Mouse (Mus musculus): ENCODE measurements around the gene Tnfaip8l1. TPM values are rescaled to one million over a fixed set of nuclear protein-coding genes. Genes with fewer than 3 reads are reported as not detected.

Tnfaip8l1 gene
- 0.36 and 1.4 TPM in 2 replicates for polyA plus RNA-seq (2012; ENCODE audit: insufficient read depth, insufficient read length, missing spikeins)

DNA sequence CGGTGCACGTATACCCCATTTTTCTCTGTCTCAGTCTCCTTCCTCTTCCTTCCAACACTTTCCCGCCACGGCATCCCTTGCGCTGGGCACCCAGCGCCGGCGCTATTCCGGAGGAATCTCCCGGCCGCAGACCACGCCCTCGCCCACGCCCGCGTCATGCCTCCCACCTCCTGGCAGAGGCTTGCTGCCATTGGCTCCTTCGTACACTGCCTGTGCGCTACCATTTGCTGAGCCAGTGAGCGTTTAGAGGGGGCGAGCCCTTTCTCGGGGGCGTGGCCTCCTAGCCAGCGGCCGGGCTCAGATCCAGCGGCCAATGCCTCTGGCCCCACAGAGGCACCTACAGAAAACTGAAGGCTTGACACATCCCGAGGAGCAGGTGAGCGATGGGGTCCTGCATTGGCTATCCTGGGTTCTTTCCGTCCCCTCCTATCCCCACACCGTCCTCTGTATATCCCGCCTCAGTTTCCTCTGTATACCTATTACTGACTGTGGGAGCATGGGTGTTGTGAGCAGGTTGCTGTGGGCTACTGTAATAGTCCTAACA, at the start of gene Tnfaip8l1:
TSS of gene Tnfaip8l1 (plus strand) at position 247 of the 544 bp plus-strand sequence.
- H3K4me1 ChIP-seq (ENCODE audit: control insufficient read depth, insufficient read depth, insufficient read length, low read length) = peaks cover 5% of the 10 kb centered on the region; the same call in 1 of the 2 replicates
- H3K4me3 ChIP-seq (ENCODE audit: insufficient read depth, low read depth, low read length) = peak within 1 kb of the TSS; percentile 59
- H3K27ac ChIP-seq (replicated peaks; ENCODE audit: low read depth, low read length) = peak within 1 kb of the TSS; percentile 86

GRCm38 (mm10) chr17:56112743-56113142, 49.5 kb upstream of the Tnfaip8l1 start:
- H3K27ac ChIP-seq (replicated peaks; ENCODE audit: low read depth, low read length) = peak overlapping the region; percentile 36
- H3K4me1 ChIP-seq (ENCODE audit: control insufficient read depth, insufficient read depth, insufficient read length, low read length) = no peaks in the 10 kb centered on the region
- H3K4me3 ChIP-seq (ENCODE audit: insufficient read depth, low read depth, low read length) = peak overlapping the region; percentile 4; the same call in 1 of the 2 replicates

DNA sequence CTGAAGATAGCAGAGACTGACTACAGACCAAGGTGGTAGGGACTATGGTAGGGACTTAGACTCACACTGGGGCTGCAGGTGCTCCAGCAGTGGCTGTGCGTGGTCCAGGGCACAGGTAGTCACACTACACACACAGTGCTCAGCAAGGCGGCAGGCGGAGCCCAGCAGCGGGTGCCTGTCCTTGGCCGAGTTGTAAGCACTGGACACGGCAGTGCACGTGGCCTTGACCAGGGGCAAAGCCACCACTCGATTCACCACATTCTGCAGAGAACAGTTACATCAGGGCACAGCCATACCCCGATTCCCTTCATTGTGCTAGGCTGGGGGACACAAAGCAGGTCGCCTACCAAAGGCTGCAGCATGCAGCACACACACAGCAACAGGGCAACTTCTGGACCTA, 46.1 kb upstream of the Tnfaip8l1 start:
- peak overlapping the region; percentile 78 for H3K4me3 ChIP-seq (ENCODE audit: insufficient read depth, low read depth, low read length)
- 0 out of 2 replicates have a peak, but pooled peaks cover 4% of the 10 kb centered on the region for H3K4me1 ChIP-seq (ENCODE audit: control insufficient read depth, insufficient read depth, insufficient read length, low read length)
- peak overlapping the region; percentile 96 for H3K27ac ChIP-seq (replicated peaks; ENCODE audit: low read depth, low read length)

GRCm38 (mm10) chr17:56117251-56117710, 45.0 kb upstream of the Tnfaip8l1 start, which contains the start of gene Plin5:
Gene Plin5 (minus strand): TSS chr17:56117596.
- Histone ChIP-seq H3K4me3 (ENCODE audit: insufficient read depth, low read depth, low read length) (peak within 1 kb of the TSS; percentile 78), H3K4me1 (ENCODE audit: control insufficient read depth, insufficient read depth, insufficient read length, low read length) (peaks cover 4% of the 10 kb centered on the region; the same call in 1 of the 2 replicates), H3K27ac (replicated peaks; ENCODE audit: low read depth, low read length) (peak within 1 kb of the TSS; percentile 96)

- peak overlapping the region; percentile 64 for H3K4me3 ChIP-seq (ENCODE audit: insufficient read depth, low read depth, low read length)
- H3K27ac ChIP-seq (replicated peaks; ENCODE audit: low read depth, low read length) = peak overlapping the region; percentile 32
- peaks cover 7% of the 10 kb centered on the region; the same call in 1 of the 2 replicates for H3K4me1 ChIP-seq (ENCODE audit: control insufficient read depth, insufficient read depth, insufficient read length, low read length)
Measured at GRCm38 (mm10) chr17:56119431-56119830, 42.8 kb upstream of the Tnfaip8l1 start.

GRCm38 (mm10) chr17:56119981-56120880, 42.0 kb upstream of the Tnfaip8l1 start:
- Histone ChIP-seq H3K4me3 (ENCODE audit: insufficient read depth, low read depth, low read length) (peak overlapping the region; percentile 64), H3K4me1 (ENCODE audit: control insufficient read depth, insufficient read depth, insufficient read length, low read length) (peaks cover 7% of the 10 kb centered on the region; the same call in 1 of the 2 replicates), H3K27ac (replicated peaks; ENCODE audit: low read depth, low read length) (peak overlapping the region; percentile 78)

GRCm38 (mm10) chr17:56121826-56122225, 40.5 kb upstream of the Tnfaip8l1 start, which contains the start of gene Lrg1:
Gene Lrg1 (minus strand): TSS chr17:56122001.
- peak within 1 kb of the TSS; percentile 78 for H3K27ac ChIP-seq (replicated peaks; ENCODE audit: low read depth, low read length)
- peaks cover 7% of the 10 kb centered on the region; the same call in 1 of the 2 replicates for H3K4me1 ChIP-seq (ENCODE audit: control insufficient read depth, insufficient read depth, insufficient read length, low read length)
- H3K4me3 ChIP-seq (ENCODE audit: insufficient read depth, low read depth, low read length) = peak within 1 kb of the TSS; percentile 64

GRCm38 (mm10) chr17:56123161-56123560, 39.1 kb upstream of the Tnfaip8l1 start:
- Histone ChIP-seq H3K4me3 (ENCODE audit: insufficient read depth, low read depth, low read length) (peak overlapping the region; percentile 64), H3K27ac (replicated peaks; ENCODE audit: low read depth, low read length) (no peak overlapping the region), H3K4me1 (ENCODE audit: control insufficient read depth, insufficient read depth, insufficient read length, low read length) (peaks cover 7% of the 10 kb centered on the region; the same call in 1 of the 2 replicates)

- Histone ChIP-seq H3K27ac (replicated peaks; ENCODE audit: low read depth, low read length) (peak overlapping the region; percentile 69), H3K4me1 (ENCODE audit: control insufficient read depth, insufficient read depth, insufficient read length, low read length) (peaks cover 7% of the 10 kb centered on the region; the same call in 1 of the 2 replicates), H3K4me3 (ENCODE audit: insufficient read depth, low read depth, low read length) (peak overlapping the region; percentile 64)
Measured at GRCm38 (mm10) chr17:56123681-56124340, 38.5 kb upstream of the Tnfaip8l1 start.

GRCm38 (mm10) chr17:56124377-56125275, 37.7 kb upstream of the Tnfaip8l1 start:
- Histone ChIP-seq H3K27ac (replicated peaks; ENCODE audit: low read depth, low read length) (peak overlapping the region; percentile 69), H3K4me1 (ENCODE audit: control insufficient read depth, insufficient read depth, insufficient read length, low read length) (peaks cover 6% of the 10 kb centered on the region; the same call in 1 of the 2 replicates), H3K4me3 (ENCODE audit: insufficient read depth, low read depth, low read length) (peak overlapping the region; percentile 64)

DNA sequence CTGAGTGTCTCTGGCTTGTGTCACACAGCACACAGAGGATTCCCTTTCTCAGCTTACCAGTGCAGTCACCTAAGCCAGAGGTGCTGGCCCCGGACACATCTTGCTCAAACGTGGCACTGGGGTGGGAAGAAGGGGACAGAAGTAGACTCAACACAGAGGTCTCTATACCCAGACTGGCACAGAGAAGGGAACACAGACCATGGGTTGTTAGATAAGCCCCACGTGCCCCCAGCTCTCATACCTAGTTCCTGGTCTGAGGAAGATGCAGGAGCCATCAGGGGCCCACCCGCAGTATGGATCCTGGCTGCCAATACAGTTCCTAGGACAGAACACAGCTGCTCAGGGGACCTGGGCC, 37.0 kb upstream of the Tnfaip8l1 start:
- no peak overlapping the region for H3K27ac ChIP-seq (replicated peaks; ENCODE audit: low read depth, low read length)
- H3K4me1 ChIP-seq (ENCODE audit: control insufficient read depth, insufficient read depth, insufficient read length, low read length) = peaks cover 3% of the 10 kb centered on the region; the same call in 1 of the 2 replicates

DNA sequence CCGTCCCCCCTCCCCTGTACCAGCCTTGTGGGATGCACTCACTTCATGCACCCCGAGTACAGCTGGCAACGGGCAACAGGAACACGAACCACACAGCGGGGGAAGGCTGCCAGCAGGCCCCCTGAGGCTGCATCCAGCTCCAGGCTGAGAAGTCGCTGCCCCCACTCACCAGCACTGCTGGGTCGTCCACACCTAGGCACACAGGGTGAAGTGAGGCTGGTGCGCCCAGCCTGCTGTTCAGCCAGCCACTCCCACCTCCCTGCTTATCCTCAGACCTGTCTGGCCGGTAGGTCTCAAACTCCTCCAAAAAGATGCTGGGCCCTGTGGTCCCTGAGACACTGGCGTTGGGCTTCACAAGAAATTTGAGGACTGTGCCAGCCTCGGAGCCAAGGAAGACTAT, 36.1 kb upstream of the Tnfaip8l1 start:
- H3K4me1 ChIP-seq (ENCODE audit: control insufficient read depth, insufficient read depth, insufficient read length, low read length) = peaks cover 3% of the 10 kb centered on the region; the same call in 1 of the 2 replicates
- no peak overlapping the region for H3K4me3 ChIP-seq (ENCODE audit: insufficient read depth, low read depth, low read length)
- H3K27ac ChIP-seq (replicated peaks; ENCODE audit: low read depth, low read length) = no peak overlapping the region

More for the DNA sequence above, 37.0 kb upstream of the Tnfaip8l1 start:
- H3K4me3 ChIP-seq (ENCODE audit: insufficient read depth, low read depth, low read length) = no peak overlapping the region

DNA sequence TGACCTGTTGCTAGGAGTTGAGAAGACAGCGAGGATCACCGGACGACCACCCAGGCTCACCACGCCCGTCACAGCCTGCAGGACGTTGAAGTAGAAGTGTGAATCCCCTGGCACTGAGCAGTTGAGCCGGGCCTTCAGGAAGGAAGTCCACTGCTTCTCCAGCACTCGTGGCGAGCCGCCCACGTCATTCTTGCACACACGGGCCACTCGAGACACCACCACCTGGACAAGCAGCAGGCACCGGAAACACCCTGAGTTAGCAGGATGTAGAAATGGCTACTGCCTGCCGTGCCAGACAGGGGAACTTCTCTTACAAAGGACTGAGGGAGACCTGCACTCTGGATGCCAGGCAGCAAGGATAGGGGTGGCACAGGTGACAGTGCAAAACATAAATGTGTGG, 34.0 kb upstream of the Tnfaip8l1 start:
- H3K4me1 ChIP-seq (ENCODE audit: control insufficient read depth, insufficient read depth, insufficient read length, low read length) = peaks cover under 1% of the 10 kb centered on the region; the same call in 1 of the 2 replicates
- no peak overlapping the region for H3K27ac ChIP-seq (replicated peaks; ENCODE audit: low read depth, low read length)
- no peak overlapping the region for H3K4me3 ChIP-seq (ENCODE audit: insufficient read depth, low read depth, low read length)

GRCm38 (mm10) chr17:56131136-56131535, 31.1 kb upstream of the Tnfaip8l1 start:
- no peak overlapping the region for H3K4me3 ChIP-seq (ENCODE audit: insufficient read depth, low read depth, low read length)
- H3K27ac ChIP-seq (replicated peaks; ENCODE audit: low read depth, low read length) = no peak overlapping the region
- H3K4me1 ChIP-seq (ENCODE audit: control insufficient read depth, insufficient read depth, insufficient read length, low read length) = peaks cover 4% of the 10 kb centered on the region

Data from brown adipose tissue, adult 24 weeks (tissue).